Mouse (Mus musculus): ENCODE measurements at regions not wholly inside any gene's neighbourhood (a gene's known extent, or its start where the extent isn't known, plus 50 kb on each side); places are given as distances from the start of the nearest gene placed in this dataset.

DNA sequence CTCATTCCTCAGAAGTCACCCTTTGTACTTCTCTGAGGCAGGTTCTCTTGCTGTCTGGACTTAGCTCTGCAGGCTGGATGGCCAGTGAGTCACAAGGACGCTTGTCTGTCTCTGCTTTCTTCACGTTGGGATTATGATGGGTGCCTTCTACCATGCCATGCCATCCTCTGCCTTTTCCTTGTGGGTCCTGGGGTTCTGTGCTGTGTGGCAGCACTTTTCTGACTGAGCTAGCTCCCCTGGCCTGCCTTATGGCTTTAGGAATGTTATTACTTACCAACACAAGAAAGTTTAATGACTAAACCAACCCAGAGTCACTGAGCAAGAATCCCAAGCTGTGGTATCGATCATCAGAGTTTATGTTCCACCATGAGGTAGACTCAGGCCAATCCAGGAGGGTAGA, 280.7 kb downstream of the Gm49356 start:
- DNase-seq (ENCODE audit: low spot score), result no peak

DNA sequence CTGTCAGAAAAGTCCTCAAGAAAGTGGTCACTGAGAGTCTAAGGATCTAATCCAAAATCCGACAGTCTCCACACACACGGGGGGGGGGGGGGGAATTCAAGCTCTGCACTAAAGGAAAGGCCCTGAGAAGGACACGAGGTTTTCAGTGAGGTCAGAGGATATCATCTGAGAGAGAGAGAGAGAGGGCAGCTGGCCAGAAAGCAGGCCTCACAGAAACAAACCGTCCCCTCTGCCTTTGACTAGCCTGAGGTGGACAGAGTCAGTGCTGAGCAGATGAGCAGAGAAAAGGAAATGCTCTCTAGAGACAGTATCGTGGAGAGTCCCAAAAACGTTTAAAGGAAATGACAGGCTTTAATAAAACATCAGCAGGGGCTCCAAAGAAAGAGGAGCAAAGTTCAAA, 282.0 kb downstream of the Gm49356 start:
- DNase-seq (ENCODE audit: low spot score), result no peak

DNA sequence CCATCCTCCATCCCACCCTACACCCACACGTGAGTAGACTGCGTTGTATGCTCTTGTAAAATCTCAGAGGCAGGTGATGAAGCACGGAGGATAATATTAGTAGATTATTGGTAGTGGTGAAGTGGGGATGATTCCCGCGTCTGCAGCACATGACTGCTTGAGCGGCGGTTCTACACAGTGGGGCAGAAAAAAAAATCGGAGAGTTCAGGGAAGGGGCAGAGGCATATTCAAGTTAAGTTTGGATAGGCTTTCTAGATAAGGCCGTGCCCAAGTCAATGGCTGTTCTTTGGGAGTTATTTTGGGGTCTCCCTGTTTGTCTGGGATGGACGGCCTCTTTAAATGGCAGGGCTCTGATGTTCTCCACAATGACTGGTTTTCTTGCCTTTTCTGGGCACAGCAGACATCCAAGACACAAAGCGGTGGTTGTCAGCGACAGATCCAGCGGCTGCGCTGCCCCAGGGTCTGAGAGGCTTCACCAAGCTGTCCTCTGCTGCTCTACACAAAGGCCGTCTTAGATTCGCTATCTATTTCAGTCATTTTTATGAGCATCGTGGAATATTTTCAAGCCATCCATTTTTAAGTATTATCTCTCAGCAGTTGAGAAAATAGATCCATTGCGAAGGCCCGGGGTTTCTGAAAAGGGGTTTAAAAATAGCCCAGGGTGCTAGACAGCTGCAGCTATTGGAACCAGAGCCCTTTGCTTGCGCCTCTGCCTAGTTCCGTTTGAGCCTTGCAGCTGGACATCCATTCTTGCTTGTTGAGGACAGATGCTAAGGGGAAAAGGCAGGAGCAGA, 284.6 kb downstream of the Gm49356 start:
- DNase-seq (ENCODE audit: low spot score), result no peak

DNA sequence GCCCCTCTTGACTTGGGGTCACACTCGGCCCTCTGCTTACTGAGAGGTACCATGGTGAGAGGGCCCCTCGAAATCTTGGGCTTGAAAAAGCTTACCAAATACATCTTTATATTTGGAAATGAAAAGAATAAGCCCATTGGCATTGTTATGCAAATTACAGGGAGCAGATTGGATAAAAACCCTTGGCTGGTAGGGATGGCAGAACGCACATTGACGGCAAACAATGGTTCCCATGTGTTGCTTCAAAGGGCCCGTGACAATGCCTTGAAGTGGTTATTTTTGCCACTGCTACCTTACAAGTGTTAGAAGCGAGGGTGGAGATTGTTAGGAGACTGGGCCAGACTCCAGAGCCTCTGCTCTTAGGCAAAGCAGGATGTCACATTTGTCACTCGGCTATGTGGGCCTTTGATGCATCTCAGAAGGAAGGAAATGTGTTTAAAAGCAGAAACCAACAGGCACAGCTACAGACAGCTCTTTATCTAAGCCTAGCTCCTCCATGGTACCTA, 285.2 kb downstream of the Gm49356 start:
- no peak for DNase-seq (ENCODE audit: low spot score)

DNA sequence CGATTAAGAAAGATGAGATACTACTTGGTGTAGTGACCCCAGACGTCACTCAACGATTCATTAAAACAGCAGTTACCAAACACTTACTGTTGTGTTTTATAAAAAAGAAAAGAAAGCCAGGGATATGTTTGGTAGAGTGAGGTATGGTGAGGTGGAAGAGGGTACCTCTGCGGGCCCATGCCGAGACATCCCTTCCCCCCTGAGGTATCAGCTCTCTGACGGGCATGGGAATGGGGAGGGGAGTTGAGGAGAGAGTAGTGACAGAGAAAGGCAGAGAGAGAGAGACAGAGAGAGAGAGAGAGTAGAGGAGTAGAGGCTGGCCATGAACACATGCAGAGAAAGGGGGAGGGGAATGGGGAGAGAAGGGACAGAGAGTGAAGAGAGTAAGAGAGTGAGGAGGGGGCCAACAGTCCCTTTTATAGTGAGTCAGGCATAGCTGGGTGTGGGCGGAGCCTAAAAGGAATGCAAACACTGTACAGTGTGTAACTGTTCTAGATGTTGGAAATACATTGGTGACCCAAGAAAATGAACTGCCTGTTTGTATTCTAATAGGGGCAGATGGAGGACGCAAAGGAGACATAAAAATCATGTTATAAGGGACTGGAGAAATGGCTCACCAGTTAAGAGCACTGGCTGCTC, 285.9 kb downstream of the Gm49356 start:
- no peak for DNase-seq (ENCODE audit: low spot score)

DNA sequence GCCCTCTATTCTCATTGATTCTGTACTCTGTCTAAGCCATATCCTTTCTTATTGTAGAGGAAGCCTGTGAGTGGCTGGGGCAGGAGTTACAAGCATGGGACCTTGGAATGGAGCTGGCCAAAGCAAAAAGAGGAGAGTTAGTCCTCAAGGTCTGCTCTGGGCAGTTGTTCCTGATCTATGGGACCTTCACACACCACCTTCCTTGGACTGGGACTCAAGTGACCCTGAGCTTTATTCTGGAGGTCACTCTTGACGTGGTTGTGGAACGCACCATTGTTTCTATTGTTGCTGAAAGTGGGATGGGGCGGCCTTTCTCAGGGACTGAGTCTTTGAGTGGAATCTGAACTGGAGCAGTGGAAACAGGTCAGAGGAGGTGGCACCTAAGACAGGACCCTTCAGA, 291.0 kb downstream of the Gm49356 start:
- no peak for DNase-seq (ENCODE audit: low spot score)

DNA sequence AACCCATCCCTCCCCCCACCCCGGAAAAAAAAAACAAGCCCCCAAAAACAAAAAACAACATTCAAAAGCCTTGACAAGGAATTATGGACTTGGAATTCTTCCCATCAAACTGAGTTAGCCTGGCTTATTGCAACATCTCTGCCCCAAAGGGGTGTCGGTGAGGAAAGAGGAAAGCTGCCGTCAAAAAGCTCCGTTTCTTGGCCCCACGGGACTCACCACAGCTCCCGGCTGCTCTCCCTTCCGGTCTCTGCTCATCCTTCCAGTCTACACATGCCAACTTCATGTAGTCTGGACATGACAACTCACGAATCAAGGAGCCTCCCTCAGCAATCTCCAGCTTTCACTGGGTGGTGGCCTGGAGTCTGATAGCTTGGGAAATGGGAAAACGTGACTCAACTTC, 295.4 kb downstream of the Gm49356 start:
- DNase-seq (ENCODE audit: low spot score), result no peak

DNA sequence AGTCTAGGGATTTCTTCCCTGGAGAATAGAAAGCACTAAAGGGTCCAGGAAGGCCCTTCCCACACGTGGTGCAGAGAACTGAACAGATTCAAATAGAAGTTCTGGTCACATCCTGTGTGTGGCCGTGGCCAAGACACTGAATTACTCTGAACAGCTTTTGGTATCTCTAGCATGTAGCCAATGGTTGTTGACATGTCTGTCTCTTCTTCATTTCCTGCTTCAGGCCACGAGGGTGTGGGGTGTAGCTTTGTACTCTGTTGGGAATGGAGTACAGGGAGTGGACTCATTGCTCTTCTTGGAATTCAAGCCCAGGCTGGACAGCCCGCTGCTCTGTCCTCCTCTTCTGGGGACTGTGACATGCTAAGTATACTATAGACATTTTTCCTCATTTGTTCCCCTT, 298.5 kb downstream of the Gm49356 start:
- no peak for DNase-seq (ENCODE audit: low spot score)

DNA sequence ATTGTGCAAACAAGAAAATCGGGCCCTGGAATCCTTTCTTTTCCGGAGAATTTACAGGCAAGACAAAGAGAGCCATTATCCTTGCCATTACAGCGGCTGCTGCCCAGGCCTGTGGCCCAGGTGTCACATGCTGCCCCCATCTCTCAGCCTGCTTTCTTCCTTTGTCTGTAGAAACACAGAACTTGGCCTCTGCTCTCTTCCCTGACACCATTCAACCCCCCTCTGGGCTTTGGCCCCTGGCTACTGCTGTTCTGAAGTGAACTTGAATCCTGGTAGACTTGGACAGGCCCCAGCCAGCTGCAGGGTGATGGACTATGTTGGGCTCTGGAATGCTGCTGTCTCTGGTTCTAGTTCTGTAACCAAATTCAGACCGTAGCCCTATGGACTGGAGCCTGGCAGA, 299.3 kb downstream of the Gm49356 start:
- no peak for DNase-seq (ENCODE audit: low spot score)

DNA sequence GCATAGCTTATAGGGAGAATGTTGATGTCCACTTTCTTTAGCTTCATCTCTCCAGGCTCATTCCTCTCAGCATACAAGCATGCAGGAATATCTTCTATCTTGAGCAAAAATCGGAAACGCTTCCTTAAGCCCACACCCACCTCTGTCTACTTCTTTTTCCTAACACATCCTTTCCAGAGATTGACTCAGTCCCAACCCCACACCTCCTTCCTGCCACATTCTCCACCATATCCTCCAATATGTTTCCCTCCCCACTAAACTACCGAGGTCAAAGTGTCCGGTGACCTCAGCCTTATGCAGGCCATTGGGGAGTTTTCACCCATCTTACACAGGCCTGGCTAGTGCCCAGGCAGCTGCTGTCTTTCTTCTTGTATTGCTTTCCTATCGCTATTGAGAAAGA, 301.4 kb downstream of the Gm49356 start:
- DNase-seq (ENCODE audit: low spot score), result no peak

DNA sequence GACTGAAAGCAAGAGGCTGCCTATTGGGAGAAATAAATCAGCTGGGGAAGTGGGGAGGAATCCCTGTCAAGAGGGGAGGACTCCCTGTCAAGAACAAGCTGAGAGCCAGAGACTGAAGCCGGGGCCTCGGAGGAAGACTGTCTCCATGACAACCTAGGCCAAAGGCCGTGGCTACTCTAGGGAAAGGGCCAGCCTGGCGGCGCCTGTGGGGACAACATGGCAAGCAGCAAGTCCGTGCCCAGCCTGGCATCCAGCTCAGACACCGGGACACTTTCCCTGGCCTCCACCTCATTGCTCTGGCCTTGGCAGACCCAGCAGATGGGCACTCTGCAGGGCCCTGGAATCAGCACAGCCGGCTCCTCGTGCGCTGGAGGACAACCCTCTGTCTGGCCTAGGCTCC, 305.3 kb downstream of the Gm49356 start:
- no peak for DNase-seq (ENCODE audit: low spot score)

DNA sequence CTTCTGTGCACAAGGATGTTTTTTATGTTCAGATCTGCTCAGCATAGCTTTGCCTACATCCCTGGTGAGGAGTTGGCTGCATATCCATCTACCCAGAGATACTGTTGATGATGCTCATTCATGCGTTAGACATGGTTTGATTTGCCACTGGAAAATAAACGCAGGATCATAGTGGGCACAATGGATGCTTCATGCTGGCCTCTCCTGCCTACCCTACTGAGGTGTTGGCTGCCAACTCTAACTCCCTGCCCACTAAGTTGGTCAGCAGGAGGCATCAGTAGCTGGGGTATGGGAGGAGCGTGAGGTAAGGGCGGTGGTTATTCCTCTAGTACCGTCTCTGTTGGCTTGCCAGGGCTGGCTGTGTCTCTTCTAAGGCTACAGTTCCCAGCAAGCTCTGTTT, 307.3 kb downstream of the Gm49356 start:
- no peak for DNase-seq (ENCODE audit: low spot score)

DNA sequence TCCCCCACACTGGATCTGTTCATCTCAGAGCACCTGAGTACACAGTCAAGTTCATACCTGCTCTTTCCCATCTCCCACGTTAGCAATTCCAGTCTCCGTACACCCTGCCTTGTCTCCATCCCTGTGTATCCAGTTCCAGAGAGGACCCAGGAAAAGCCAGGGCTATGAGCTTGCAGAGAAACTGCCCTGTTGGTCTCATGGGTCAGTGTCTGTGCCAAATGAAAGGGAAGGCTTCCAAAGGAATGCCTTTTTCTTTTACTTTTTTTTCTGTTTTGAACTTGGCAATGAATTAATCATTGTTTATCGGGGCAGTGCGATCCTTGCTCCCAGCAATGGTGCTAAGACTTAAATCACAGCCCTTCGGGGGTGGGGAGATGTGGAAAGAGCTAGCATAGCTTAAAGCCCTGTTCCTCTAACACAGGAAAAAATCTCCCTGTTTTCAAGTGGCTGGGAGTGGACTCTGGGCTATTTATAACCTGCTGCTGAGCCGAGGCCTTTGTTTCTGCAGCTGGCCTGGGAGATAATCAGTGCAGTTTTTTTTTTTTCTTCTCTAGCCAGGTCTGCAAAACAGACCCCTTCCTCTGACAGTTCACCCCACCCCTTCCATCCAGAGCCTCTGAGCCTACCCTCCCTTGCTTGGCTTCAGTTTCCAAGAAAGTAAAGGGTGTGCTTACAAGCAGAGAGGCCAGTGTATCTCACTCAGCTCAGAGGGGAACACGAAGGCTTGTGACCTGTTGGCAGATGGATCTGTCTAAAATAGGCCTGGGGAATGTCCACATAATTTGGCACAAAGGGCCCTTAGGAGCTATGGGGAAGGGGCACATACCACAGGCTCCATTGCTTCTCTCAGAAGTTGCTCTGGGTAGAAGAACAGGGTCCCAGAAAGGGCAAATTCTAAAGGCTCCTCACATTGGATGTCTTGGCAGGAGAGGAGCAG, 308.6 kb downstream of the Gm49356 start:
- peak; percentile 60 for DNase-seq (ENCODE audit: low spot score)

DNA sequence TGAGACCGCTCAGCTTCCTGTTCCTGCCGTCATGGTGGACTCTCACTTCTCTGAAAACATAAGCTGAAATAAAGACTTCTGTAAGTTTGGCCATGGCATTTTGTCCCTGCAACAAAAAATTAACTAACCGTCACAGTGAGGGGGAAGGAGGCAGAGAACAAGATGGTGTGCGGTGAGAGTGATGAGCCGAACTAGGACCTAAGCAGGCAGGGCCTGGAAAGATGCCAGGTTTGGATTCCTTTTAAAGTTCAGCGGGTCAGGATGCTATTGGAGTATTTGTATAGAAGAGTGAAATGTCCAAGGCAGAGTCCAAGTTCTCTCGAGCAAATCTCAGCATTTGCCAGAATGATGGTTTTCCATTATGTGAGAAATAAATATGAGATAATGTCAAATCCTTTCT, 312.3 kb downstream of the Gm49356 start:
- no peak for DNase-seq (ENCODE audit: low spot score)

DNA sequence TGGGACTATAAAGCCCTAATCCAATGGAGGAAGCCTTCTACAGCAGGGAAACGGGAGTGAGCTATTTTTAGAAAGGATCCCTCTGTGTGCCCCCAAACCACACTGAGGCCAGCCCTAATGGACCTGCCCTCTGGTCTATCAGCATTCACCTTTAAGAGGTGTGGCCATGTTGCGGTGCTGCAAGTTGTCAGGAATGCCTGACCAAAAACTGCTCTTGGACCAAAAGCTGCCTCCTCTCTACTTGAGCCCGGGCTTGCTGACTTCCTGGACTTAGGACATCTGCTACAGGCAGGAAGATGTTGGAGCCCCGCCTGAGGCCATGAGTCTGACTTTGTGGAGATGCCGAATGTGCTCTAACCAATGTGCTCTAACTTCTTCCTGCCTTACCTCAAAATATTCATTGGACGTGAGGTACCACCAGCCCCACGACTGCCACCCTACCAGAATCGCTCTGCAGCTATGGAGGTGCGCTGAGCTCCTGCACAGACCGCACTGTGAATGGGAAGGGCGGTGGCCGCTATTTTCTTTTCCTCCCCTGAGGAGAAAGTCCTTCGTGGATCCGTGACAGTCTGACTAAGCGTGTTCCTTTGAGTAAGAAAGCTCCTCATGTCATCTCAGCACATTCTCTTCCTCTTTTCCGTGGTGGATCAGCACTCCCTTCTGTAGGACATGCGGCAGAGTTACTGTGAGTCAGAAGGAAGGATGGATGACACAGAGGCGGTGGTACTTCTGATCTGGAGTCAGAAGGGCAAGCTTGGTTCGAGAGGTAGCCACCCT, 313.0 kb downstream of the Gm49356 start:
- DNase-seq (ENCODE audit: low spot score), result no peak

DNA sequence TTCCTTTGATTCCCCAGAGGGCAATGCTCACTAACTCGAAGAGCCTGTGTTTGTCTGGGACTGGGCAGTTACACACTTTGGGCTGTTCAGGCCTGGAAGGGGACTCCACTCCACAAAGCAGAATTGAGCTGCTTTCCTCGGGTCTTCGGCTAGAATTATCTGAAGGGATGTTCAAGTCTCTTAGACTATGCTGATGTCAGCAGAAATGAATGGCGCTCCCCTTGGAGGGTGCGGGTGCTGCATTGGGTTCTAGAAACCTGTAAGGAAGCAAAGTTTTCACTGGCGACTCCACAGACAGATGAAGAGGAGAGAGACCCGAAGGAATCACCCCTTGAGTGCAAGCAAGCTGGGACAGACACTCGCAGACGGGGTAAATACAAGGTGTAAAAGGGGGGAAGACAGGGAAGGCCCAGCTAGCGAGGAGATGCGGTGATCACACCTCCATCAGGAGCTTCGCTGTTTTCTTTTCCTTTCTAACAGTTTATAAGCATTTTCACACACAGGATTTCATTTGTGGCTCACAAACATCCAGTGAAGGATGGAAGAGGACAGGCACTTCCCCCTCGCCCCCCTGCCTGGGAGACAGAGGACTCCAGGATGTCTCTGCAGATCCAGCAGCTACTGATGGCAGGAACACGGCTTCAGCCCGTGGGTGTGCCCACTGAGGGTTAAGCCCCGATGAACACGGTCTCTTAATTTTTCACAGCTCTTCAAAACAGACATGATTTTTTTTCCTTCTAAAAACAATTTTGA, 314.2 kb downstream of the Gm49356 start:
- no peak for DNase-seq (ENCODE audit: low spot score)

DNA sequence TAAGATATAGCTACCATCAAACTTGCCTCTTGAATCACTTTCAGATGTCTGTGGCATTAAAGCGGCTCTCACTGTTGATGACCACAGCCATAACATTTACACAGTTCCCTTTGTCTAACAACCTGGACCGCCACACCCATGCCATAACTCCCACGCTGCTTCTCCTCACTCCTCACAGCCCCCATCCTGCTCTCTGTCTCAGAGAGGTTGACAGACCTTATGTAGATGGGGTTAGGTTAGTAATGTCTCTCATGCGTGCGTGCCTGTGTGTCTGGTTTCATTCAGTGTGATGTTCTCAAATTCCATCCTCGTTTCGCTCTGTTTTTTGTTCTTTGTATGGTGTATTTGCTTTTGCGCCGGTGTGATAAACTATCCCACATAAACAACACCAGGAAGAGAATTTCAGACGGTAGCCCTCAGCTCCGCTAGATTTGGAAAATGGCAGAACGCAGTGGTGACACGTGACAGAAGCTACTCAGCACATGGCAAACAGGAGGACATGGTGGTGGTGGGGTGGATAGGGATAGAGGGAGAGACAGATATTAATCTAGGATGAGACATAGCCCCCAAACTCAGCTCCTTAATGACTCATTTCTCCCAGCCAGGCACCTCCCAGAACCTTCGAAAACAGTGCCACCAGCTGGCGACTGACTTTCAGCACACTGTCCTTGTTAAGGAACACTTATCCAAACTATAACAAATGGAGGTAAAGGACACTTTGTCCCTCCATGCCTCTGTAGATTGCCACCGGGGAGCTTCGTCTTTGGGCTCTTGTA, 314.9 kb downstream of the Gm49356 start:
- no peak for DNase-seq (ENCODE audit: low spot score)

DNA sequence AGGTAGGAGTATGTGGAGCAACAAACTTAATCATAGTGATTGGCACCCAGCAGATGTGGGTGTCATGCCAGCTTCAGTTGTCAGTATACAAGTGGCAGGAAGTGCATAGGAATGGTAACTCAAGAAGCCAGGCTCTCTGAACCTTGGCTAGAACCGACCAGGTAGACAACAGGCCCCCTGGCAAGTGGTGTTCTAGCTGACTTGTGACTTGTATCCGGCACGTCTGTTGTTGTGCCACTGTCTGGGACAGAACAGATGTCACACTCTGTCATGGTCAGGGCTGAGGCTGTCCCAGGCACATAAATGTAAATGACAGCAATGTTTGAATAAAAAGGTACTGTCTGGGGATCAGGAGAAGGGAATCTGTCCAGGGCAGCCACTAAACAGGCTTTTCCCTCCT, 316.0 kb downstream of the Gm49356 start:
- no peak for DNase-seq (ENCODE audit: low spot score)

DNA sequence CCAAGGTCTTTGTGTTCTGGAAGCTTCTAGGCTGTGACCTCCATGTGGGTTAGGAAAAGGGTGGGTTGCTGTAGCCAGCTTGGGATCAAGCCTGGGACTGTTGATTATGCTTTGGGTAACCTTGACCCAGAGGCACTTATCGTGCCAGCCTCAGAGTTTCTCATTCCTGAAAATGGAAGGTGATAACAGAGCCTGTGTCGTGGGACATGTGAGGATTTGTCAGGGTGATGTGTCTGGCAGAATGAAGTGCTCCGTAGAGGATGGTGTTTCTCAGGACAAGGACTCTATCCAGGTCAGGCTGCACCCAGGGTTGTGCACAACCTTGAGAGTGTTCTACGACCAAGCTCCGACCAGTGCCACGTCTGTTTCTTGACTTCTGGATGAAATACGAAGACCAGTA, 316.4 kb downstream of the Gm49356 start:
- peak; percentile 17 for DNase-seq (ENCODE audit: low spot score)

DNA sequence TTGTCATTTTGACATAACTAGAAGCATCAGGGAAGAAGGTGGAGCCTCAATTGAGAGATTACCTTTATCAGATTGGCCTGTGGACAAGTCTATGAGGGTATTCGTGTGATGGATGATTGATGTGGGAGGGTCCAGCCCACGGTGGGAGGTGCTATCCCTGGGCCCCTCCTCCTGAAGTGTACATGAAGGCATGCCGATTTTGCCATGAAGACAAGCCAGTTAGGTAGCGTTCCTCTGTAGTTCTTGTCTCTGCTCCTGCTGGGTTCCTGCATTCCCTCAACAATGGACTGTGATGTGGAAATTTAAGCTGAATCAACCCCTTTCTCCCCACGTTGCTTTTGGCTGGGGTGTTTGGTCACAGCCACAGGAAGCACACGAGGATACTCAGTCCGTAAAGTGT, 317.5 kb downstream of the Gm49356 start:
- no peak for DNase-seq (ENCODE audit: low spot score)

Measured in testis, postnatal 14 days (tissue).